Mouse (Mus musculus): ENCODE data around the gene C5ar1.

The C5ar1 gene

GRCm38 (mm10) chr7:16213196-16213595, 46.1 kb downstream of the C5ar1 start:
- DNase-seq: no peak

GRCm38 (mm10) chr7:16210862-16211365, 48.4 kb downstream of the C5ar1 start:
- DNase-seq: peak; percentile 45

GRCm38 (mm10) chr7:16208781-16209665, 50.3 kb downstream of the C5ar1 start:
- peak; percentile 38 for DNase-seq

GRCm38 (mm10) chr7:16207496-16207895, 51.8 kb downstream of the C5ar1 start:
- DNase-seq: peak; percentile 30

- DNase-seq: no peak
Observed at GRCm38 (mm10) chr7:16207076-16207475, 52.3 kb downstream of the C5ar1 start.

- DNase-seq: no peak
Observed at GRCm38 (mm10) chr7:16204791-16205190, 54.5 kb downstream of the C5ar1 start.

- no peak for DNase-seq
Observed at GRCm38 (mm10) chr7:16203505-16203903, 55.8 kb downstream of the C5ar1 start.

- no peak for DNase-seq
Observed at GRCm38 (mm10) chr7:16202756-16203504, 56.4 kb downstream of the C5ar1 start.

- DNase-seq: no peak
Observed at GRCm38 (mm10) chr7:16201136-16201535, 58.2 kb downstream of the C5ar1 start.

- DNase-seq: no peak
Observed at GRCm38 (mm10) chr7:16198540-16198939, 60.8 kb downstream of the C5ar1 start.

GRCm38 (mm10) chr7:16197166-16197565, 62.2 kb downstream of the C5ar1 start:
- no peak for DNase-seq

Data from lung, postnatal 10 days (tissue).